Mouse (Mus musculus) MEL (cell line): ENCODE results near the gene Rundc3a. TPM values are rescaled to one million over a fixed set of nuclear protein-coding genes. Genes with fewer than 3 reads are reported as not detected.
"Not testable (repeated sequence)": the region's sequence is repeated elsewhere in the genome, so short reads cannot be mapped to it uniquely, and the experiment has no call there.

ENCODE experiments used
- DNase-seq: peaks from one replicate; pipeline ENCODE4 v3.0.0; 2011; ENCODE audit warnings: low read depth, low spot score
- H3K27ac ChIP-seq: 2 replicates; pipeline ENCODE4 v1.5.1; 2012; ENCODE audit warnings: low read depth, mild to moderate bottlenecking, control low read depth, low read length, moderate library complexity; ENCODE audit not compliant: control insufficient read depth
- H3K27me3 ChIP-seq, 2 experiments: fragments of 150-350 bp in 1 of 2; sonication (generic) in 1 of 2; 2 replicates each; pipeline ENCODE4 v1.6.1; 2012; ENCODE audit warnings: low read length in 2 of 2, mild to moderate bottlenecking in 2 of 2, improper control_type of control experiment in 1 of 2, moderate library complexity in 1 of 2; ENCODE audit not compliant: insufficient read depth in 2 of 2, control insufficient read depth in 1 of 2
- H3K36me3 ChIP-seq, 2 experiments: 2 replicates each; pipeline ENCODE4 v1.6.1; 2012 to 2014; ENCODE audit warnings: low read length in 2 of 2, improper control_type of control experiment in 1 of 2, inconsistent platforms in 1 of 2, mild to moderate bottlenecking in 1 of 2; ENCODE audit not compliant: insufficient read depth in 2 of 2, control insufficient read depth in 1 of 2
- H3K4me1 ChIP-seq, 2 experiments: fragments of 150-350 bp in 1 of 2; sonication (generic) in 1 of 2; 2 replicates each; pipeline ENCODE4 v1.6.1; 2012; ENCODE audit warnings: low read length in 2 of 2, improper control_type of control experiment in 1 of 2, mild to moderate bottlenecking in 1 of 2; ENCODE audit not compliant: insufficient read depth in 2 of 2, control insufficient read depth in 1 of 2
- H3K4me3 ChIP-seq, 2 experiments: fragments of 150-350 bp in 1 of 2; sonication (generic) in 1 of 2; 2 replicates each; pipeline ENCODE4 v1.5.1; 2012; ENCODE audit warnings: low read depth in 2 of 2, low read length in 2 of 2, mild to moderate bottlenecking in 2 of 2, moderate library complexity in 2 of 2, control low read depth in 1 of 2, improper control_type of control experiment in 1 of 2; ENCODE audit not compliant: control insufficient read depth in 1 of 2, insufficient read depth in 1 of 2
- H3K79me2 ChIP-seq: 2 replicates; pipeline ENCODE4 v1.6.1; 2012; ENCODE audit warnings: mild to moderate bottlenecking, low read length, moderate library complexity; ENCODE audit not compliant: control insufficient read depth, poor library complexity, insufficient read depth
- H3K9ac ChIP-seq: 2 replicates; pipeline ENCODE4 v1.6.1; 2012; ENCODE audit warnings: low read depth, mild to moderate bottlenecking, control low read depth, low read length, moderate library complexity; ENCODE audit not compliant: control insufficient read depth, poor library complexity, severe bottlenecking
- H3K9me3 ChIP-seq: fragments of 150-350 bp; sonication (generic); replicated peaks from 2 replicates; pipeline ENCODE4 v1.6.1; 2012; ENCODE audit warnings: mild to moderate bottlenecking, low read length, improper control_type of control experiment, moderate library complexity; ENCODE audit not compliant: insufficient read depth
- CHD2 ChIP-seq: IDR thresholded peaks from 2 replicates; pipeline ENCODE4 v1.6.1; 2011; ENCODE audit warnings: low read length, improper control_type of control experiment
- ELF1 ChIP-seq: IDR thresholded peaks from 2 replicates; pipeline ENCODE4 v1.6.1; 2014; ENCODE audit warnings: low read depth, mild to moderate bottlenecking, inconsistent platforms, low read length, improper control_type of control experiment, moderate library complexity
- MAFK ChIP-seq: IDR thresholded peaks from 2 replicates; pipeline ENCODE4 v1.6.1; 2011; ENCODE audit warnings: low read depth, mild to moderate bottlenecking, low read length, improper control_type of control experiment, borderline replicate concordance
- MYC ChIP-seq: IDR thresholded peaks from 2 replicates; pipeline ENCODE4 v1.6.1; 2011; ENCODE audit warnings: low read depth, mild to moderate bottlenecking, low read length, improper control_type of control experiment, moderate library complexity
- POLR2A ChIP-seq, 2 experiments: IDR thresholded peaks; 2 replicates each; pipeline ENCODE4 v1.6.1; 2011 to 2012; ENCODE audit warnings: low read length in 2 of 2, mild to moderate bottlenecking in 2 of 2, control low read depth in 1 of 2, improper control_type of control experiment in 1 of 2, low read depth in 1 of 2, moderate library complexity in 1 of 2; ENCODE audit not compliant: control insufficient read depth in 1 of 2, insufficient read depth in 1 of 2, poor library complexity in 1 of 2
- POLR2AphosphoS2 ChIP-seq: IDR thresholded peaks from 2 replicates; pipeline ENCODE4 v1.6.1; 2011; ENCODE audit warnings: low read length, improper control_type of control experiment
- POLR2AphosphoS5 ChIP-seq: IDR thresholded peaks from 2 replicates; pipeline ENCODE4 v1.6.1; 2012; ENCODE audit warnings: low read depth, borderline replicate concordance, mild to moderate bottlenecking, inconsistent platforms, low read length, moderate library complexity, mixed read lengths
- SMC3 ChIP-seq: IDR thresholded peaks from 2 replicates; pipeline ENCODE4 v1.6.1; 2011; ENCODE audit warnings: low read depth, low read length, improper control_type of control experiment
- ZKSCAN1 ChIP-seq: IDR thresholded peaks from 2 replicates; pipeline ENCODE4 v1.6.1; 2012; ENCODE audit warnings: low read depth, mild to moderate bottlenecking, inconsistent platforms, low read length, improper control_type of control experiment, moderate library complexity
- ZMIZ1 ChIP-seq: IDR thresholded peaks from 2 replicates; pipeline ENCODE4 v1.6.1; 2012; ENCODE audit warnings: low read depth, mild to moderate bottlenecking, inconsistent platforms, low read length, improper control_type of control experiment, moderate library complexity
- polyA plus RNA-seq, 2 experiments: library from polyadenylated mRNA; stranded (reverse) in 1 of 2; unstranded in 1 of 2; fragments of >175 nt in 1 of 2; fragments of >200 nt in 1 of 2; gene quantifications; 2 replicates each; pipeline versions ENCODE4 v1.2.1 to v1.2.4; 2012; ENCODE audit warnings: low replicate concordance in 2 of 2, low read depth in 1 of 2; ENCODE audit not compliant: insufficient read length in 2 of 2, insufficient read depth in 1 of 2, missing spikeins in 1 of 2
- total RNA-seq: library from RNA; depleted of rRNA; stranded (reverse); fragments of 300-350 nt; gene quantifications from 2 replicates; pipeline ENCODE4 v1.2.3, GENCODE M21; 2012

The Rundc3a gene
- total and polyA plus RNA-seq, 3 experiments = 0.39 to 2.1 TPM; not detected in 1

- H3K27me3 ChIP-seq = peaks cover 2 to 12% of the 10 kb centered on the region in 2 experiments; a peak in 3 of 4 replicates
- peaks cover 0 to 5% of the 10 kb centered on the region in 2 experiments; a peak in 1 of 4 replicates for H3K4me1 ChIP-seq
- H3K36me3 ChIP-seq = no peaks in the 10 kb centered on the region
- no peaks in the 10 kb centered on the region for H3K9me3 ChIP-seq
- no peak overlapping the region for H3K27ac ChIP-seq
- H3K9ac ChIP-seq = no peak overlapping the region
- DNase-seq = no peak
- no peaks in the 10 kb centered on the region for H3K79me2 ChIP-seq
- TF ChIP-seq POLR2AphosphoS5 (no peak), MYC (no peak), CHD2 (no peak), ELF1 (no peak), ZKSCAN1 (no peak), SMC3 (no peak), ZMIZ1 (no peak), MAFK (no peak), POLR2AphosphoS2 (no peak)
- TF ChIP-seq, all 39 proteins: peak for 0
- no peak overlapping the region for H3K4me3 ChIP-seq
Observed at GRCm38 (mm10) chr11:102364570-102365371, 28.4 kb upstream of the Rundc3a start.

DNA sequence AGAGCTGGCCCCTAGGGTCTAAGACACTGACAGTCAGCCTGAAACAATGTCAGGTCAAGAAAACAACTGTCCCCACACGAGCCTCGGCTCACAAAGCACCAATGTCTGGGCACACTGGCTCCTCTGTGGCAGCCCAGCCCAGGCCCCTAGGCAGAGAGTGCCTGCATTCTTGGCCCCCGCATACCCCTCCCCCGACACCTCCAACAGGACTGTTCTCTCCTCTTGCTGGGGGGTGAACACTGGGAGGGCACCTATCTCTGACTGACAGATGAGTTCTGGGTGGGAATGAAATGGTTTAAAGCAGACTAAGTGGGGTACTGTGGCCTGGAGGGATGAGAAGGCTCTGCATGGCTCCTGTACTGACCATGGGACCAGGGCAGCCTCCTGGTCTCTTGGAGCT lies 27.5 kb upstream of the Rundc3a start:
- H3K27me3 ChIP-seq = peaks cover 2 to 19% of the 10 kb centered on the region in 2 experiments; a peak in 3 of 4 replicates
- no peak overlapping the region for H3K4me3 ChIP-seq
- H3K36me3 ChIP-seq = no peaks in the 10 kb centered on the region
- no peak for DNase-seq
- no peaks in the 10 kb centered on the region for H3K79me2 ChIP-seq
- H3K9me3 ChIP-seq = no peaks in the 10 kb centered on the region
- peaks cover 0 to 5% of the 10 kb centered on the region in 2 experiments; a peak in 1 of 4 replicates for H3K4me1 ChIP-seq
- no peak overlapping the region for H3K27ac ChIP-seq
- no peak overlapping the region for H3K9ac ChIP-seq
- no peak for TF ChIP-seq POLR2A (IDR thresholded peaks at IDR 0.05; ENCODE audit: control insufficient read depth in 1 of 2, insufficient read depth in 1 of 2, low read depth in 1 of 2, low read length in 2 of 2, poor library complexity in 1 of 2)

DNA sequence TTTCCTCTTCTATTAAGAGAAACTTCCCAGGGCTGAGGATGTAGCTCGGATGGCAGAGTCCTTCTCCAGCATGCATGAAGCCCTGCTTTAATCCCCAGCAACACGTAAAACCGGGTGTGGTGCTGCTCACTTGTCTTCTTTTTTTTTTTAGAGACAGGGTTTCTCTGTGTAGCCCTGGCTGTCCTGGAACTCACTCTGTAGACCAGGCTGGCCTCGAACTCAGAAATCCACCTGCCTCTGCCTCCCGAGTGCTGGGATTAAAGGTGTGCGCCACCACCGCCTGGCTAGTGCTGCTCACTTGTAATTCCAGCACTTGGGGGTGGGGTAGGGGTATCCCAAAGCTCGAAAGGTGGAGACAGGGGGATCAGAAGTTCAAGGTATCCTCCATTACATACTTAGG lies 27.1 kb upstream of the Rundc3a start, which contains the start of gene Slc4a1:
Gene Slc4a1, minus strand, starts transcription at position 101 of the 400 bp plus-strand sequence.
- peaks cover 2 to 21% of the 10 kb centered on the region in 2 experiments; a peak in 3 of 4 replicates for H3K27me3 ChIP-seq
- DNase-seq, H3K9me3 ChIP-seq, H3K4me3 ChIP-seq, H3K79me2 ChIP-seq, H3K36me3 ChIP-seq, H3K9ac ChIP-seq, H3K27ac ChIP-seq, H3K4me1 ChIP-seq: not testable (repeated sequence)
